ENCODE assay signal across 8 mouse cellular contexts in the genomic region with DNA sequence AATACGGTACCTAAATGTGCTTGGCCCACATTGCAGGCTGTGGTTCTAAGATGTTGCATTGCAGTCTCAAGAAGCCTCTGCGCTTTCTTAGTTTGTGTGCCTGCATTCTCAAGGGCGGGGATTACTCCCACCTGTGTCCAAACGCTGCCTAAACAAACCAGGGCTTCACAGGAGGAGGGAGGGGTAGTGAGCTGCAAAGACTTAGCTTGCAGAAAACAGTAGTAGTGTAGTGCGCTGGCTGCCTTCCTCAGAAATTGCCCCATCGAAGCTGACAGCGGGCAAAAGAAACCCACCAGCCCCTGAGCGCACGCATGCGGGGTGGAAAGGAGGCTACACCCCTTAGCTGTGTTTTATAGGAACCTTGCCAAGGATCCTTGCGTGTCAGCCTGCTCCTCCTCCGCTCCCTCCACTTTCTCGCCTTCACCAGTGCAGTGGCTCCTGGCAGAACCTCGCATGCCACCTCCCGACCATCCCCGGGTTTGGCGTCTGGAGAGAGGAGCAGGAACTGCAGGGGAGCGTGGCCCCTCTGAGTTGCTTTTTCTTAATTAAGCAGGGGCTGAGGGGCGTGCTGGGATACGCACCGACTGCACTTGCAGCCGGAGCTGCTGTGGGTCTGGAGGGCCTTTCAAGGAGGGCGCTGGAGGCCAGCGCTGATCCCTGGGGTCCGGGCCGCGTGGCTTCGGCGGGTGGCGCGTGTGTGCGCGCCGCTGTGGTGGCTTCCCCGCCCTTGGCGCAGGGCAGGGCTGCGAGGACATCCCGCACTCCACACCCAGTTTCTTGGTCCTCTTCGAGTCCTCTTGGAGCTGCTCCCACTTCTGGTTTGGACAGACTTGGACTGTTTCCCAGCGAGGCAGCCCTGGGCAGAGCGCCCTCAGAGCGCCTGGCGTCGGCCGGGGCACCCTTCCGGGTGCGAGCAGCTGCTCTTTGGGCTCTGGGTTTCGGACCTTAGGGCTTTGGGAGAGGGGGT. TPM values are rescaled to one million over a fixed set of nuclear protein-coding genes. Genes with fewer than 3 reads are reported as not detected.
DNase-seq lines count a peak whose midpoint lies in the region; ATAC-seq lines count a peak whose summit lies in the region.

A gene (plus strand): TSS at position 229 of the 967 bp plus-strand sequence.

- DNase-seq in 3134 (ENCODE audit: extremely low read depth, insufficient read length, low spot score): peak; percentile 7
- DNase-seq in ZHBTc4 (ENCODE audit: low read depth, low spot score): peak; percentile 54
- peak; percentile 23 for DNase-seq in forebrain, embryonic 10.5 days (ENCODE audit: extremely low spot score, low spot score)
- DNase-seq in intestine, embryonic 14.5 days (ENCODE audit: low spot score): peak; percentile 51
- peak; percentile 35 for DNase-seq in limb, embryonic 10.5 days (ENCODE audit: low spot score)
- peak; percentile 11 to 14 for DNase-seq in right cerebral cortex, adult 2 months (ENCODE audit: low spot score in 2 of 2)
- DNase-seq in thymus, postnatal 14 days: no peak

- 3% methylated on average over 48 of the region's 48 CpGs for WGBS in forebrain, embryonic 10.5 days
- 5% methylated on average over 48 of the region's 48 CpGs for WGBS in intestine, embryonic 14.5 days
- 4% methylated on average over 48 of the region's 48 CpGs for WGBS in limb, embryonic 10.5 days

- no peak for ATAC-seq in intestine, embryonic 14.5 days (replicated peaks; ENCODE audit: low FRiP score, low TSS enrichment, low read depth)
- no peak for ATAC-seq in granulocyte monocyte progenitor cell, adult 5-6 weeks (replicated peaks; ENCODE audit: poor library complexity, severe bottlenecking)

- peaks cover 11% of the 10 kb centered on the region for H3K4me1 ChIP-seq in forebrain, embryonic 10.5 days
- no peaks in the 10 kb centered on the region for H3K4me1 ChIP-seq in intestine, embryonic 14.5 days (replicated peaks; ENCODE audit: control insufficient read depth, insufficient read depth, low read length)
- H3K4me1 ChIP-seq in limb, embryonic 10.5 days: peaks cover 10% of the 10 kb centered on the region

- H3K4me2 ChIP-seq in intestine, embryonic 14.5 days (ENCODE audit: low read length): peak within 1 kb of the TSS; percentile 46

- no peak within 1 kb of the TSS for H3K9ac ChIP-seq in intestine, embryonic 14.5 days (ENCODE audit: low read length)

- H3K9me3 ChIP-seq in forebrain, embryonic 10.5 days: no peaks in the 10 kb centered on the region
- H3K9me3 ChIP-seq in intestine, embryonic 14.5 days (ENCODE audit: control insufficient read depth, low read length): no peaks in the 10 kb centered on the region
- H3K9me3 ChIP-seq in limb, embryonic 10.5 days (replicated peaks): no peaks in the 10 kb centered on the region

- H3K27me3 ChIP-seq in forebrain, embryonic 10.5 days (ENCODE audit: poor library complexity, severe bottlenecking): peaks cover 32% of the 10 kb centered on the region
- H3K27me3 ChIP-seq in intestine, embryonic 14.5 days (replicated peaks; ENCODE audit: control insufficient read depth, insufficient read depth, low read length): peaks cover 28% of the 10 kb centered on the region
- H3K27me3 ChIP-seq in limb, embryonic 10.5 days (ENCODE audit: low read depth, poor library complexity, severe bottlenecking): peaks cover 35% of the 10 kb centered on the region

- H3K36me3 ChIP-seq in forebrain, embryonic 10.5 days (replicated peaks): no peaks in the 10 kb centered on the region
- no peaks in the 10 kb centered on the region for H3K36me3 ChIP-seq in intestine, embryonic 14.5 days (ENCODE audit: control insufficient read depth, insufficient read depth, low read length)
- no peaks in the 10 kb centered on the region for H3K36me3 ChIP-seq in limb, embryonic 10.5 days

- peak within 1 kb of the TSS; percentile 50 for H3K4me3 ChIP-seq in forebrain, embryonic 10.5 days
- peak within 1 kb of the TSS; percentile 21 for H3K4me3 ChIP-seq in intestine, embryonic 14.5 days (ENCODE audit: low read depth, low read length)
- peak within 1 kb of the TSS; percentile 45 for H3K4me3 ChIP-seq in limb, embryonic 10.5 days

- H3K27ac ChIP-seq in forebrain, embryonic 10.5 days: no peak within 1 kb of the TSS
- H3K27ac ChIP-seq in intestine, embryonic 14.5 days (ENCODE audit: low read depth): no peak within 1 kb of the TSS
- no peak within 1 kb of the TSS for H3K27ac ChIP-seq in limb, embryonic 10.5 days

RNA-seq across cellular contexts. Expression of the gene that starts here (rescaled TPM):
- 2.3 and 2.9 TPM in 2 replicates for polyA plus RNA-seq in forebrain, embryonic 10.5 days (2016; fragmentation: Nextera tagmentation; extraction: Ambion mirVana)
- 2.0 TPM in 2 replicates for polyA plus RNA-seq in intestine, embryonic 14.5 days (2014; fragmentation: Nextera tagmentation; extraction: Ambion mirVana)
- polyA plus RNA-seq in limb, embryonic 10.5 days (2016; fragmentation: Nextera tagmentation; extraction: Ambion mirVana): 0.44 and 0.51 TPM in 2 replicates
- not detected in 2 replicates for total RNA-seq in granulocyte monocyte progenitor cell, adult 5-6 weeks (2014; fragmentation: Nextera tagmentation)
- not detected in 2 replicates for total RNA-seq in granulocyte monocyte progenitor cell, adult 5-6 weeks (2017)

Comparison
In these comparisons a context has a peak if more than half of its experiments do, and no peak if none do; other contexts are left out.
1. Peak in DNase-seq and H3K4me3 ChIP-seq in limb, embryonic 10.5 days; RNA of the gene not detected or under 1 TPM.